Mouse (Mus musculus) G1E-ER4 (cell line): ENCODE results near the gene Tpst2. TPM values are rescaled to one million over a fixed set of nuclear protein-coding genes. Genes with fewer than 3 reads are reported as not detected.

Experiments
- GATA1 ChIP-seq: IDR thresholded peaks from one replicate; pipeline ENCODE4 v1.8.0; 2012; ENCODE audit warnings: low read length, inconsistent platforms
- polyA plus RNA-seq: library from polyadenylated mRNA; stranded (reverse); fragments of >175 nt; gene quantifications from 2 replicates; pipeline ENCODE4 v1.2.3, GENCODE M21; 2012

Gene Tpst2
- polyA plus RNA-seq, 1 experiment = 110 TPM

DNA sequence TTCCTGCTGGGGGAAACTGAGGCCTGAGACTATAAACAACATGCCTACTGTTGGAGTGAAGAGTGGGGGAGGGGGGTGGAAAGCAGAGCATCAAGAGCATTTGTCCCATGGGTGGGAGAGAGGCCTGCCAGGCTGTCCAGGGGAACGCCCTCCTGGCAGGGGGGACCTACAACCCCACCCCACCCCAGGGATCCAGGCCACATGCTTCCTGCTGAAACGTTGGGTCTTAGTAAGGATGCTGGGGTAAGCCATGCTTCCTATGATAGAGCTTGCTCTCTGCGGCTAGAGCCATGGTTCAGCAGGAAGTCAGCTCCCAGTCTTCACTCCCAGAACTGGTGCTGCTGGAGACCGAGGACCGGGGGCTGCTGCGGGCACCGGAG is 7.7 kb downstream of the Tpst2 start:
- no peak for TF ChIP-seq GATA1

DNA sequence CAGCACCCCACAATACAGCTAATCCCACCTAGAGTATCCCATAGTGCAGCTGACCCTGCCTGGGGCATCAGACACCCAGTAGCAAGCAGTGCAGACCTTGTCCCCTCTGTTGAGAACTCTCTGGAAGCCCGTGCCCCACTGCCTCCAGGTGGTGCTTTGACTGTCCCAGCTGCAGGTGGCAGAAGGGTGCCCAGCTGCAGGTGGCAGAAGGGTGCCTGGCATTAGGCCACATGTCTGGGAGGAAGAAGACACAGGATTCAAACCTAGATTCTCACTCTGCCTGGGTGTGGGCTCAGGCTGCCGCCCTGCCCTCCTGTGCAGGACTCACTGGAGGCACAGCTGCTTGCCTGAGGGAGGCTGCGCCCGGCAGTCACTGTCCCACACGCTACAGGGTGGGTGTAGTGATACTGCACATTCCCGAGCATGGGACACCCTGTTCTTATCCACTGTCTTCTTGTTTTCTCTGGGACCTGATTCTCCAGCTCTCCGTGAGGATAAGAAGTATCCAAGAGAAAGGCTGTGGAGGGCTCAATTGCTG is 9.1 kb downstream of the Tpst2 start:
- no peak for TF ChIP-seq GATA1

DNA sequence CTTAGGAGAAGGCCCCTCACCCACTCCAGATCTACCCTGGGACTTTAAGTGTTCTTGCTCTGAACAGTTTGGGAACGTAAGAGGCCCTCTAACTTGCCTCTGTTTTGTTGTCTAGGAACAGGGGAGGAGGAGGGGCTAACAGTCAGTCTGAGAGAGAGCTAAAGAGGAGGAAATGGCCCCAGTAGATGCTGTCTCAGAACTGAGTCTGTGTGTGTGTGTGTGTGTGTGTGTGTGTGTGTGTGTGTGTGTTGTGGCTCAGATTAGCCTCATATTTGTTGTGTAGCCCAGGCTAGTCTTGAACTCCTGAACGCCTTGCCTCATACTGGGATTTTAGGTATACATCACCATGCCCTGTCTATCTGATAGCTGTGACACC is 10.1 kb downstream of the Tpst2 start:
- TF ChIP-seq GATA1 = no peak

DNA sequence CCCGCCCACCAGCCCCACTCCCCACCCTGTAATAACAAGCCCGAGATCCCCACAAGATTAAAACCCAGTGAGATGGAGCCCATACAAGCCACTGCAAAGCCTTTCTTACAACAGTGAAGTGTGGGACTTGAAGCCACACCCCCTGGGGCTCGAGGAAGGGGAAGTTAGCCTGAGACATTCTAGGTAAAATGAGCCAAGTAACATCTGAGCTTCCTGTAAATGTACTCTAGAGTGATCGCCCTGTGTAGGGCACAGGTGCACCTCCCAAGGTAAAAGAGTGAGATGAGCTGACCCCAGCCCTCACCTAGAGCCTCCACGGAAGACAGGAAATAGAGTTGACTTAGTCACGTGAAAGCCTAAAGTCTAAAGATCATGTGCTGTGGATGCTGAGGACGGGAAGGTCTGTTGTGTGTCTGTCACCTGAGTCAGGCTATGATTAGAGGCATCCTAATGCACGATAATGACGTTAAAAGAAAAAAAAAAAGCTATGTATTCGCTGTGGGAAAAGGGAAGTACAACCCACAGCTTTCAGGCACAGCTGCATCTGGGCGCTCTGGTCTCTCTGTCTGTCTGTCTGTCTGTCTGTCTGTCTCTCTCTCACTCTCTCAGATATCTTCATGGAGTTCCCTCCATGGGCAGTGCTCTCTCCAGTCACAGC is 10.6 kb downstream of the Tpst2 start:
- TF ChIP-seq GATA1 = no peak

DNA sequence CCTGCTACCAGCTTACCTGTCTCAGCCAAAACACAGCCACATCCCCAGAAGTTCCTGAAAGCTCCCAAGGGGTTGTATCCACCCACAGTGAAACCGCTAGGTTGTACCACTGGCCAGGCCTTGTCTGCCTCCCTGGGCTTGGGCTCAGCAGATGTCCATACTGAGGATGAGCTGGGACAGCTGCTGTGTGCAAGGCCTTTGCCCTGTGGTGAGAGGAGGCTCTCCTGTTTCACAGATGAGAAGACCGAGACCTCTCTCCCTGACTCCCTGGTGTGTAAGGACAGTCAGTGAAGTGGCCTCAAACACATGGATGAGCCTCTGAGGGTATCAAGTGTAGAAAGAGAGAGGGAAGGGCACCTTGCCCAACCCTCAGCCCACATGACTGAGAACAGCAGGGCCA is 11.2 kb downstream of the Tpst2 start:
- no peak for TF ChIP-seq GATA1

DNA sequence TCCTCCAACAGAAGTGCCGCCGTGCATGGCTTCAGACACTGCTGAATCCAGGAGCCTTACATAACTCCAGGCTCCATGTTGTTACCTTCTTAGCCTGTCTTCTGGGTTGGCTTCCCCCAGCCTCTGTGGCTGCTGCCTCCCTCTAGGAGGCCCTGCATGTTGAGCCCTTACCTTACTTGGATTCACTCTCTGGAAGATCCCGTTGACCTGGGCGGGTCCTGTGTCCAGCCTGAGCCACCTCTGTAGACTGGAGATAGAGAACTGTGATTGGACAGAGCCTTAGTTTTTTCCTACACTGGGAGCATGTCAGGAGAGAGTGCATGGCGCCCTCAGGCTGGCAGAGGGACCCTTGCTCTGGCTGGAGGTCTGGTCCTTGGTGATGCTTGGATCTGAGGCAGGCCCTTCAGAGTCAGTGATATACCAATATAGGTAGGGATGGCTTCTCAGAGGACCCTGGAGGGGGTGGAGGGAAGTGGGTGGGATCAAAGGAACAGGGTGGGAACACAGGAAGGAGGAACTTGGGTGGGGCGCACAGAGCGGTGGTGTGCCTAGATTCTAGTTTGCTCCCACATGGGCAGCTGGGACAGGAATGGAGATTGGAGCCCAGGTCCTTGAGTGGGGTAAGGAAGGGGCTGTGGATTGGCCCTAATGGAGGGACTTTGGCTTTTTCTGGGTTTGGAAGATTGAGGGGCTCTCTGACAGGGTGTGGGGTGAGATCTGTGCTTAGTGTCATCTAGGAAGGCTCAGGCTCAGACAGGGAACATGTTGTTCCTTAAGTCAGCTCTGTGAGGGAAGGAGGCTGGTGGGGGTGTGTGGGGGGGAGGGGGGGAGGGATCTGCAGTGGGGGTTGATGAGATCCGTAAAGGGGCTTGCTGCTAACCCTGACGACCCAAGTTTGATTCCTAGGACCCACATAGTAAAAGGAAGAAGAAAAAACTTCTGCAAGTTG is 12.0 kb downstream of the Tpst2 start:
- TF ChIP-seq GATA1 = no peak

DNA sequence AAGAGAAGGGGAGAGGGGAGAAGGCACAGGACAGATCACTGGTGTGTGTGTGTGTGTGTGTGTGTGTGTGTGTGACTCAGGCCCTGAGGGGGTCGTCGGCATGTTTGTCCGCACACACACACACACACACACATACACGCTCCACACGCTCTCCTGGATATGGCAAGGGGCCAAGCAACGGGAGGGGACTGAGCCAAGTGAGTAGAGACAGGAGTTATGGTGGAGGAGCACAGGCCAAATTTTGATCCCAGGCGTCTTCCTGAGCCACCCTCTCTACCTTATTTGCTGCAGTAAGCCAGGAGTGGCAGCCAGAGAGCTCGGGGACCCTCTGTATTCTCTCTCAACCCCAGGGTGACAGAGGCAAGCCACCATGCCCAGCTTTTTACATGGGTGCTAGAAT is 12.7 kb downstream of the Tpst2 start:
- no peak for TF ChIP-seq GATA1

DNA sequence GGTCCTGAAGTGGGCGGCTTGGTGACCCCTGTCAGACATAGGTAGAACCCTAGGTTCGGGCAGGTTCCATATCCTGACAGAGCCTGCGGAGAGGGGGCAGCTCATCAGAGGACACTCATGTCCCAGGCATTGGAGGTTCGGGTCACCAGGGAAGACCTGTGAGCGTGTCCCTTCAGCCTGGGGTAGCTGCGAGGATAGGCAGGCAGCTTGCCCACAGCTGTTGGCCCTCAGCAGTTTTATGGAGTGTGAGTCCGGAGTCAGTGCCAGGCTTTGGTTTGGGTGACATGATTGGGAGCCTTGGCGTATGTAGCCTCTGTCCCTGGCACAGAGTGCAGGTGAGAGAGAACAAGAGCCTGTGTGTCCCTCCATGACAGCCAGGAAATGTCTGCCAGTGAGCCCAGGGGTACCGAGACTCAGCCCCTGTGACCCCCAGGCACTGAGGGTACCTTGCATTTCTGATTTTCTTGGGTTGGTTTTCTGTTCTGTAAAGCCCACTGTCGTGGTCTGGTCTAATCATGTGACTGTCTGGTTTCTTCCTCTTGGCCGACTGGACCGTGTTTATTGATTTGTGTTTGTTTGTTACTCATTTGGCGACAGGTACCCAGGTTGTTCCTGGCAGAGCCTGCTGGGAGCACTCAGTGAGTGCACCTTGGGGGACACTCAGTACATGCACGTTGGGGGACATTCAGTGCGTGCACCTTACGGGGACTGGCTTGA is 13.5 kb downstream of the Tpst2 start:
- TF ChIP-seq GATA1 = no peak

DNA sequence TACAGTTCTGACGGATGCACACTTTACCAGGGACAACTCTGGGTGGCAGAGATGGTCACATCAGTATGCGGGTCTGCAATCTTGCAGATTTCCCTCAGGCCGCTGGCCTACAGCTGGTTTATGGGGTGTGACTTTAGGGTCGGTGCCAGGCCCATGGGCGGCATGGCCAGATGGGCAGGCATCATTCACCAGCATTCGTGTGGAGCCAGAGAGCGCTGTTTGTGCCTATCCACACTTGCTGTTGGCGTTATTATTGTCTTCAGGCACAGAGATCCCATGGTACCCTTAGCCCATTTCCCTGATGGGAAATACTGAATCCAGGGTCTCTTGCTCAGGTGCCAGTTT is 14.0 kb downstream of the Tpst2 start:
- TF ChIP-seq GATA1 = no peak

DNA sequence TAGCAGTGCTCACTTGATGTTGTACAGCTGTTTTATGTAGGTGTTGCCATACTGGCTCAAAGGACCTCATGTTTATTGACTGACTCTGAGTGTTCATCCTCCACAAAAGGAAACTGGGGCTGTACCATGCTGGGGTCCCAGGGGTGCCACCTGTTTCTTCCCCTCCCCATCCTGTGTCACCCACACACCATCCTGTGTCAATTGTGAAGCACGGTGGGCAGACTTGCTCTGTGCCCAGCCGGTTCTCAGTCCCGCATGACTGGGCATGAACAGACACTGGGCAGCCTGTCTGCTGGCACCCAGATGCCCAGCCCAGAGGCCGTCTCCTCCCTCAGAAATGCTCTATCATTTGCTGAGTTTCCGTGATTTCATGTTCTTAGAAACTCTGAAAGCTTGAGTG is 15.4 kb downstream of the Tpst2 start:
- TF ChIP-seq GATA1 = no peak

DNA sequence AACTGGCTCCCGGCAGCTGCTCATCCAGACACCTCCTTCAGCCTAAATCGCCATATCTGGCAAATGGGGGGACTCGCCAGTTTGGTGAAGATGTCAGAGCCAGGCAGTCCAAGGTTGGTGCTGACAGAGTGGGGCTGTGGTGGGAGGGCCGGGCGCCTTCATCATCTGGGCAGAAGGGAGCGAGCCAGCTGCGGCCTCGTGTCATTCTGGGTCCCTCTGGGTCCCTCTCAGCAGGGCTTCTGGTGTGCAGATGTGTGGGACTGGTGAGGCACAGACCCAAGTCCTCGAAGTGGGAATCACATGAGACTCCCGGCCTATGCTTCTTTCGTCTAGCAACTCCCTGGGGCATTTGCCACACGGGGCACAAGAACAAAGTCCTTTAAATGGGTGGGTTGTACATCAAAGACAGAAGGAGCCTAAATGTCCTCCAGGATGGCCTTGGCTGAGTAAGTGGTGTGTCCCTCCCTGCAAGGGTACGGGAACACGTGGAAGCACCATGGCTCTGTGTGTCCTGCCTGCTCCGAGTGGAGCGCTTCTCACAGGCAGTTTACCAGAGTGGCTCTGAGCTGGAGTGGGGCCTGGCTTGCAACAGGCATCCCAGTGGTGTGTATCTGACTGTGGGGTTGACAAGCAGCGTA is 16.0 kb downstream of the Tpst2 start:
- no peak for TF ChIP-seq GATA1

DNA sequence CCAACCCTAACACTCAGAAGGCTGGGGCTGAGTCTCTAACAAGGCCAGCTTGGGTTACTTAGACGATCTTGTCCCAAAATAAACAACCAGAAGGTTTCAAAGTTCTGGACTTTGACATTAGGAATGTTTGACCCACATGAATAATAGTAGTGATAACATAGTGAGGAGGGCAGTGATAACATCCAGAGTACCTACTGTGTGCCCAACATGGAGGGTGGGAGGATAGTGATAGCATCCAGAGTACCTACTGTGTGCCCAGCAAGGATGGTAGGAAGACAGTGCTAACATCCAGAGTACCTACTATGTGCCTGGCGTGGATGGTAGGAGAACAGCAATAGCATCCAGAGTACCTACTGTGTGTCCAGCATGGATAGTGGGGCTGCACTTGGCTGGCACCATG is 17.3 kb downstream of the Tpst2 start:
- TF ChIP-seq GATA1 = no peak

DNA sequence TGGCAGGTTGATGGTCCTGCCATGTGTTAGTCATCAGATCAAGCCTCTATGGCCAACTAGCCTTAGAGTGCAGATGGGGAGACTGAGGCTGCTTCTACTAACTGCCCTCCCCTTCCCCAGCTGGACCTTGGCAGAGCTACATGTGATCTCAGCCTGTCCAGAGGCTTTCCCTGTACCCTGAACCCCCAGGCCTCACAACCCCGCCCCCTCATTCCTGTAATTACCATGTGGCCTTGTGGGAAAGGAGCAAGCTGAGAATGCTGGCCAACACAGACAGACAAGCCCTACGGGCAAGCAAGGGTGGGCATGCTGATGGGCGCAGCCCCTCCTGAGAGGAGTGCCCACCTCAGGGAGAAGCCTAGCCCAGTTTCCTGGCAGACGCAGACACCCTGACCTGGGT is 18.2 kb downstream of the Tpst2 start:
- no peak for TF ChIP-seq GATA1

DNA sequence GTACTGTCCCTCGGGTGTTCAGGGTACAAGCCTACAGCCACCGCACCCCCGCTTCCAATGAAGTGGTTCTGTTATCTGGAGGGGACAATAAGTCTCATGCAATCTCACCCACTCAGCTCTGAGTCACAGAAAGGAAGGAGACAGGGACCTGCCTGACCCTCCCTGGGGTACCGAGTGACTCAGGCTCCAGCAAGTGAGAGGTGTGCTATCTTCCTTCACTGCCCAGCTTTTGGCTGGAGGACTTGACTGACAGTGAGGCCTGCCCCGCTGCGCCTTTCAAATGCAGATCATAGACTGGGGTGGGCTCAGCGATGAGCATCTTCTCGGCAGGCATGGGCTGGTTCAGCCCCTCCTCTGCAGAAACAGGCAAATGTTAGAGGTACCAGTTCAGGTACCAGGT is 18.7 kb downstream of the Tpst2 start:
- no peak for TF ChIP-seq GATA1

DNA sequence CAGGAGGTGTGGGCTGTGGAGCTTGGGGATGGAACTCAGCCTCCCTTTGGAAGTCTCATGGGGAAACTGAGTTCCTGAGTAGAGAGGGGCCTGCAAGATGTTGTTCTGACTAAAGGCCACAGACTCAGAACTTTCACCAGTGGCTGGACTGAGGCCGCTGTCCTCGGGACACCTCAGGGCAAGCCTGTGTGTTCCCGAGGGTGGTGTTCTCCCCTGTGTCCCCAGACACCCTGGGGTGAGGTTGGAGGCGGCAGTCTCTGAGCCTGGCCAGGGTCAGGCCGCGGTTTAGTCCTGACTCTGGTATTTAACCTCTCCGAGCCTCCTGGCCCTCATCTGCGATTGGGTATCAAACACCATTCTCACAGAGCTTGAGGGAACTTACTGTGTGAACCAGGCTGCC is 19.1 kb downstream of the Tpst2 start:
- no peak for TF ChIP-seq GATA1
